Mouse (Mus musculus): ENCODE measurements around the gene Zfp593.

Gene Zfp593

DNA sequence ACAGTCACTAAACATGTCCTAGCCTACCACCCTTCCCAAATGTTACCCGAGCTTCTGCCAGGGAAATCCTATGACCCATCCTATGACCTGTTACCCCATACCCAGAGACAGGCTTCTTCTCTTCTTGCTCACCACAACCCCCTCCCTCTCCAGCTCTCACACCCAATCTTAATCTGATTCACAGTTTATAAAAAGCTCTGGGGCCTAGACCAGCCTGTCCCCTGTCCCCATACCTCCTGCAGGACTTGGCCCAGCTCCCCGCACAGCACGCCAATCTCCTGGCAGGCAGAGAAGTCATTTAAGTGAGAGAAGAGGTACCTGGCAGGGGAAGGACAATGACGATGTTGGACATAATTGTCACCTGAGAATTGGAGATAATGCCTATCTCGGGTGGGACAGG lies 10.5 kb downstream of the Zfp593 start:
- DNase-seq (ENCODE audit: low spot score in 2 of 2): no peak

- no peak for DNase-seq (ENCODE audit: low spot score in 2 of 2)
Observed at GRCm38 (mm10) chr4:134230431-134230830, 15.0 kb downstream of the Zfp593 start.

DNA sequence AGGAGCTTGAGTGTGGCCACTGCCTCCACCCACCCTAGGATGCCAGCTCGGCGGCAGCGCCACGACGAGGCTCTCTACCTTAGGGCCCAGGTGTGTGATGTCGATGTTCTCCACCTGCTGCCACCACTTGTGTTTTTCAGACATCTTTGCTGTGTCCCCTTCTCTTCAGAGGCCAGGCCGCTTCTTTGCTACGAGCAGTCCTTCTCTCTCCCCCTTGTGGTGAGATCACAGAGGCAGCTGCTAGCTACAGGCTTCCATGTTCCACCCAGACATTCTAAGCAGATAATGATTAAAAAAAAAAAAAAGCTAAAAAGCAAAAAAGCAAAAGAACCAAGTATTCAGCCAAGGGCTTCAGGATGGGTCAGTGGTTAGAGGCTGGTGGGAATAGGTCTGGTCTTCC lies 18.2 kb downstream of the Zfp593 start, which contains the start of gene Catsper4:
Gene Catsper4 (minus strand): TSS at position 190 of the 400 bp plus-strand sequence.
- no peak for DNase-seq (ENCODE audit: low spot score in 2 of 2)

- DNase-seq (ENCODE audit: low spot score in 2 of 2): no peak
Observed at GRCm38 (mm10) chr4:134222793-134223600, 22.4 kb downstream of the Zfp593 start.

DNA sequence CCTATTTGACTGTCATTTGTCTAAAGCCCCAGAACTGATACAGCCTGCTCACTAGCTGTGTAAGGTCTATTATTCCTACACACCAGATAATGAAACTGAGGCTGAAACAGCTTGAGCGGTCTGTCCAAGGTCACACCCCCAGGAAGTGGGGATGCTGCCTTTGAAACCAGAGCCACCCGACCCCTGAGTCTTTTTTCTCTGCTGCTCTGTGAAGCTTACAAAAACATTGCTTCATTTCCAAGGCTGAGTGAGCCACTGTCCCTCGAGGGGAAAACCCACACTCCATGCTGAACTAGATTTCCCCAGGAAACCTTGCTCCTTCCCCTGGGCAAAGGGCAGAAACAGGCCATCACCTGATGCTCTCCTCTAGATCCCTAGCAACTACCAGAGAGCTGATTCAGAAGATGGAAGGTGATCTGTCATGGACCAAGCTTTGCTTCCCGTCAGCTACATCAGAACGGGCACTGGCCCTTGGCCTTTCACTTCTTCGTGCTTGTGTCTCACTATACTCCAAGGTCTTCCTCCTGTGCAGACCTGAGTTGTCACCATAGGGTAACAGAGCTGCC lies 38.8 kb downstream of the Zfp593 start:
- no peak for DNase-seq (ENCODE audit: low spot score in 2 of 2)

DNA sequence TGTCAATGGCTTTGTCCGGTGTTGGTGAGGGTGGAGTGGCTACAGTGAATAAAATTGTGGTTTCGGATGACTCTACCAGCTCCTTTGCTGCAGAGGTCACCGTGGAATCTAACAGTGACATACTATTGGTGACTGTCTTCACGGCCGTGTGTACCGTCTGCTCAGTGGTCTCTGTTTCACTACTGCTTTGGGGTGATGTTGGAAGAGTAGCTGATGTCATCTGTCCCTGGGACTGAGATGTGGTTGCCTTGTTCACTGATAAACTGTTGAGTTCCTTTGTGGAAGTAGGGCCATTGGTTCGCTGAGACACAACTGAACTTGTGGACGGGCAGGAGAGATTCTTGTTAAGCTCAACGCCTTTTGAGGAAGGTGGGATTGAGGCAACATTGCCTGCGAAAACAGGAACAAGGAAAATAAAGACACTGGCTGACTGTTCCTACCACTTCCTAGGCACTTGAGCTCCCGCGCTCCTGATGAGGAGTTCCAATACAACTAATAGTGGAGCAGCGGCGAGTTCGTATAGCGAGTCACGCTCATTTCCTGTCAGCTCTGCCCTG lies 42.0 kb downstream of the Zfp593 start:
- no peak for DNase-seq (ENCODE audit: low spot score in 2 of 2)

GRCm38 (mm10) chr4:134202904-134203303 lies 42.5 kb downstream of the Zfp593 start, which contains the start of gene Gm7534:
Gene Gm7534, minus strand, starts transcription at chr4:134203004.
- DNase-seq (ENCODE audit: low spot score in 2 of 2): no peak

GRCm38 (mm10) chr4:134199371-134199770 lies 46.0 kb downstream of the Zfp593 start:
- DNase-seq (ENCODE audit: low spot score in 2 of 2): no peak
